Mouse (Mus musculus): ENCODE measurements at regions not wholly inside any gene's neighbourhood (a gene's known extent, or its start where the extent isn't known, plus 50 kb on each side); places are given as distances from the start of the nearest gene placed in this dataset.

- no peak for DNase-seq
Observed at GRCm38 (mm10) chr1:186230476-186230875, 113.4 kb upstream of the Lyplal1 start.

- no peak for DNase-seq
Observed at GRCm38 (mm10) chr1:186229856-186230255, 112.7 kb upstream of the Lyplal1 start.

- no peak for DNase-seq
Observed at GRCm38 (mm10) chr1:186228396-186228795, 111.3 kb upstream of the Lyplal1 start.

GRCm38 (mm10) chr1:186224231-186224630, 107.1 kb upstream of the Lyplal1 start:
- DNase-seq, result no peak

GRCm38 (mm10) chr1:186223417-186223816, 106.3 kb upstream of the Lyplal1 start:
- no peak for DNase-seq

GRCm38 (mm10) chr1:186218995-186219394, 101.9 kb upstream of the Lyplal1 start:
- DNase-seq, result no peak

- no peak for DNase-seq
Observed at GRCm38 (mm10) chr1:186217198-186217597, 100.1 kb upstream of the Lyplal1 start.

GRCm38 (mm10) chr1:186204151-186204550, 87.0 kb upstream of the Lyplal1 start:
- no peak for DNase-seq

GRCm38 (mm10) chr1:186202536-186202935, 85.4 kb upstream of the Lyplal1 start:
- DNase-seq, result no peak

GRCm38 (mm10) chr1:186198391-186198790, 81.3 kb upstream of the Lyplal1 start:
- DNase-seq, result no peak

- DNase-seq, result peak; percentile 12
Observed at GRCm38 (mm10) chr1:186197057-186197456, 79.9 kb upstream of the Lyplal1 start.

GRCm38 (mm10) chr1:186189390-186189789, 72.3 kb upstream of the Lyplal1 start:
- peak; percentile 62 for DNase-seq

- DNase-seq, result no peak
Observed at GRCm38 (mm10) chr1:186187372-186187771, 70.3 kb upstream of the Lyplal1 start.

GRCm38 (mm10) chr1:186183204-186183651, 66.1 kb upstream of the Lyplal1 start:
- no peak for DNase-seq

GRCm38 (mm10) chr1:186182498-186183203, 65.5 kb upstream of the Lyplal1 start:
- peak; percentile 47 for DNase-seq

- no peak for DNase-seq
Observed at GRCm38 (mm10) chr1:186177019-186177418, 59.9 kb upstream of the Lyplal1 start.

- no peak for DNase-seq
Observed at GRCm38 (mm10) chr1:186173472-186174014, 56.4 kb upstream of the Lyplal1 start.

GRCm38 (mm10) chr1:186171691-186172090, 54.6 kb upstream of the Lyplal1 start:
- DNase-seq, result no peak

Data from gastrocnemius, postnatal 10 days (tissue).